Comparison of ENCODE assay signal across 9 mouse cellular contexts in the genomic region with DNA sequence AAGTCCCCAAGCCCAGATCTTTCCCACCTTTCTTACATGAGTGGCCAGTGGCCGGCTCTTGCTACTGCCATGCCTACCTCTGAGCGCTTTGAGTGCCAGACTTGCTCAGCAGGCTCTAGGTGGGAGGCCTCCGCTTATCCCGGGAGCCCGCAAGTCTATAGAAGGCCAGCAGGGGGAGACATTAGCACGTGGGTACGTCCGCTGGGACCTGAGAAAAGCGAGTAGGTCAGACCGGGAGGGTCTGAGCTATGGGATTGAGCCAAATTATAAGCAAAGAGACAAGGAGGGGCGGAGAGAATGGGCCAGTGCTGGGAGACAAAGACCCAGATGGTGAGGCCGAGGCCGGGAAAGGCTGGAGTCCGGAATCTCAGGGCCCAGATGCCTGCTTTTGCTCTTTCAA. TPM values are rescaled to one million over a fixed set of nuclear protein-coding genes. Genes with fewer than 3 reads are reported as not detected.
DNase-seq lines count a peak whose midpoint lies in the region; ATAC-seq and TF ChIP-seq lines count a peak whose summit lies in the region.
"Had no signal": no experiment of that assay in that cellular context is flagged by ENCODE, and none has a peak within 500 bp of the region (broad histone marks: within the 10 kb centered on the region; RNA-seq: fewer than 3 reads in every experiment).

No protein-coding gene starts in this region.

- intact Hi-C loops in heart, postnatal 25 days (cut with DNase I) = loop anchor here (1.0 to 10.0 kb wide), 4 partner anchors 62 to 388 kb away; no protein-coding TSS in a partner anchor

- H3K9me3 ChIP-seq in G1E (replicated peaks) = no peaks in the 10 kb centered on the region
- H3K9me3 ChIP-seq in forebrain, embryonic 16.5 days (ENCODE audit: control insufficient read depth, low read length) = no peaks in the 10 kb centered on the region
- no peaks in the 10 kb centered on the region for H3K9me3 ChIP-seq in liver, postnatal 0 days (ENCODE audit: low read length)
- H3K9me3 ChIP-seq in neural tube, embryonic 14.5 days (ENCODE audit: control insufficient read depth, low read length) = no peaks in the 10 kb centered on the region

- 28% methylated on average over 14 of the region's 14 CpGs for WGBS in forebrain, embryonic 16.5 days
- WGBS in liver, postnatal 0 days (ENCODE audit: insufficient replicate concordance) = 11% methylated on average over 14 of the region's 14 CpGs
- WGBS in neural tube, embryonic 14.5 days = 15% methylated on average over 14 of the region's 14 CpGs

- H3K27ac ChIP-seq in forebrain, embryonic 16.5 days (ENCODE audit: low read length) = peak overlapping the region; percentile 88
- no peak overlapping the region for H3K27ac ChIP-seq in liver, postnatal 0 days (ENCODE audit: low read depth)
- no peak overlapping the region; the same call in 1 of the 2 replicates for H3K27ac ChIP-seq in neural tube, embryonic 14.5 days (ENCODE audit: low read depth, low read length)
- H3K27ac ChIP-seq: macrophage had no signal

- no peak for ATAC-seq in G1E (ENCODE audit: extremely low read depth, insufficient number of reproducible peaks, low FRiP score, poor library complexity, severe bottlenecking)
- peak; percentile 22 for ATAC-seq in forebrain, embryonic 16.5 days
- peak; percentile 45 for ATAC-seq in liver, postnatal 0 days
- peak; percentile 45 for ATAC-seq in neural tube, embryonic 14.5 days (ENCODE audit: low read depth)

- peak overlapping the region; percentile 39 for H3K9ac ChIP-seq in forebrain, embryonic 16.5 days (replicated peaks; ENCODE audit: low read depth, low read length)
- H3K9ac ChIP-seq in liver, postnatal 0 days (replicated peaks) = peak overlapping the region; percentile 30; the same call in 1 of the 2 replicates
- no peak overlapping the region for H3K9ac ChIP-seq in neural tube, embryonic 14.5 days (replicated peaks; ENCODE audit: low read depth, low read length)

- H3K27me3 ChIP-seq in G1E (ENCODE audit: insufficient read depth, low read length) = 0 out of 2 replicates have a peak, but pooled peaks cover 8% of the 10 kb centered on the region
- H3K27me3 ChIP-seq in forebrain, embryonic 16.5 days (replicated peaks; ENCODE audit: control insufficient read depth, insufficient read depth, low read length) = no peaks in the 10 kb centered on the region
- H3K27me3 ChIP-seq in liver, postnatal 0 days (ENCODE audit: insufficient read depth, low read length) = peaks cover 9% of the 10 kb centered on the region
- H3K27me3 ChIP-seq in neural tube, embryonic 14.5 days (ENCODE audit: control insufficient read depth, insufficient read depth, low read length) = no peaks in the 10 kb centered on the region

- H3K4me2 ChIP-seq in forebrain, embryonic 16.5 days (ENCODE audit: low read length) = peak overlapping the region; percentile 62
- peak overlapping the region; percentile 74 for H3K4me2 ChIP-seq in liver, postnatal 0 days (ENCODE audit: low read depth, low read length)
- H3K4me2 ChIP-seq in neural tube, embryonic 14.5 days (ENCODE audit: low read depth, low read length) = peak overlapping the region; percentile 42

- no peaks in the 10 kb centered on the region for H3K4me1 ChIP-seq in G1E (ENCODE audit: insufficient read depth, low read depth, low read length)
- peaks cover 6% of the 10 kb centered on the region for H3K4me1 ChIP-seq in forebrain, embryonic 16.5 days (replicated peaks; ENCODE audit: control insufficient read depth, insufficient read depth, low read length)
- no peaks in the 10 kb centered on the region for H3K4me1 ChIP-seq in liver, postnatal 0 days (ENCODE audit: insufficient read depth)
- 0 out of 2 replicates have a peak, but pooled peaks cover 2% of the 10 kb centered on the region for H3K4me1 ChIP-seq in neural tube, embryonic 14.5 days (ENCODE audit: control insufficient read depth, insufficient read depth, low read length)

- peak; percentile 19; the same call in 1 of the 2 replicates for TF ChIP-seq CTCF in G1E (IDR thresholded peaks at IDR 0.05; ENCODE audit: low read depth, low read length)
- TF ChIP-seq CTCF in liver, postnatal 0 days (IDR thresholded peaks at IDR 0.05; ENCODE audit: low read depth) = peak; percentile 81

- DNase-seq in G1E (ENCODE audit: low spot score) = peak; percentile 33
- DNase-seq in cerebellum, adult 11-12 months = peak; percentile 80
- DNase-seq in heart, postnatal 25 days (ENCODE audit: low spot score) = peak; percentile 64
- DNase-seq in layer of hippocampus, adult 11-12 months (ENCODE audit: low spot score) = peak; percentile 82
- peak; percentile 74 for DNase-seq in liver, postnatal 0 days
- DNase-seq in testis, postnatal 14 days (ENCODE audit: low spot score) = peak; percentile 77

- no peaks in the 10 kb centered on the region for H3K36me3 ChIP-seq in G1E (replicated peaks)
- H3K36me3 ChIP-seq in forebrain, embryonic 16.5 days (ENCODE audit: control insufficient read depth, insufficient read depth) = no peaks in the 10 kb centered on the region
- no peaks in the 10 kb centered on the region for H3K36me3 ChIP-seq in liver, postnatal 0 days (replicated peaks; ENCODE audit: insufficient read depth, low read length)
- no peaks in the 10 kb centered on the region for H3K36me3 ChIP-seq in neural tube, embryonic 14.5 days (ENCODE audit: control insufficient read depth, insufficient read depth, low read length)

- H3K4me3 ChIP-seq in G1E (ENCODE audit: low read depth, low read length) = no peak overlapping the region
- peak overlapping the region; percentile 70 for H3K4me3 ChIP-seq in forebrain, embryonic 16.5 days (replicated peaks; ENCODE audit: low read length)
- H3K4me3 ChIP-seq in liver, postnatal 0 days (ENCODE audit: low read depth, low read length) = 0 out of 2 replicates have a peak overlapping the region, but pooled peaks have one; percentile 57
- no peak overlapping the region for H3K4me3 ChIP-seq in neural tube, embryonic 14.5 days (ENCODE audit: low read depth, low read length)

- no peak for TF ChIP-seq EP300 in liver, postnatal 0 days (IDR thresholded peaks at IDR 0.05; ENCODE audit: low read depth)

RNA-seq across cellular contexts. Expression of a gene that starts 1.0 kb away (rescaled TPM):
- total RNA-seq in G1E (2014; fragmentation: Nextera tagmentation) (not detected in 2 replicates), G1E (2017) (not detected in 2 replicates)
- not detected in 2 replicates for polyA plus RNA-seq in G1E (2012)
- polyA plus RNA-seq in forebrain, embryonic 16.5 days (2015; fragmentation: Nextera tagmentation; extraction: Ambion mirVana) = 50.1 and 57.6 TPM in 2 replicates
- total RNA-seq in heart, postnatal 25 days (2021) = 10 to 100 TPM; 19.8 to 22.4 TPM
- polyA plus RNA-seq in liver, postnatal 0 days (2015; fragmentation: Nextera tagmentation; extraction: Ambion mirVana) = 4.9 and 6.5 TPM in 2 replicates
- 10.1 and 21.5 TPM in 2 replicates for polyA plus RNA-seq in neural tube, embryonic 14.5 days (2014; fragmentation: Nextera tagmentation; extraction: Ambion mirVana)

Comparison
In these comparisons a context has a peak if more than half of its experiments do, and no peak if none do; other contexts are left out.
1. H3K4me3 ChIP-seq: peak in forebrain, embryonic 16.5 days (single experiment) and liver, postnatal 0 days (single experiment); none in G1E (single experiment) and neural tube, embryonic 14.5 days (single experiment).
2. Peak in every context shown above with its lines, with median percentiles within 50 percentile points of each other: DNase-seq and H3K4me2 ChIP-seq.